ENCODE assay signal across 8 mouse cellular contexts in the genomic region with DNA sequence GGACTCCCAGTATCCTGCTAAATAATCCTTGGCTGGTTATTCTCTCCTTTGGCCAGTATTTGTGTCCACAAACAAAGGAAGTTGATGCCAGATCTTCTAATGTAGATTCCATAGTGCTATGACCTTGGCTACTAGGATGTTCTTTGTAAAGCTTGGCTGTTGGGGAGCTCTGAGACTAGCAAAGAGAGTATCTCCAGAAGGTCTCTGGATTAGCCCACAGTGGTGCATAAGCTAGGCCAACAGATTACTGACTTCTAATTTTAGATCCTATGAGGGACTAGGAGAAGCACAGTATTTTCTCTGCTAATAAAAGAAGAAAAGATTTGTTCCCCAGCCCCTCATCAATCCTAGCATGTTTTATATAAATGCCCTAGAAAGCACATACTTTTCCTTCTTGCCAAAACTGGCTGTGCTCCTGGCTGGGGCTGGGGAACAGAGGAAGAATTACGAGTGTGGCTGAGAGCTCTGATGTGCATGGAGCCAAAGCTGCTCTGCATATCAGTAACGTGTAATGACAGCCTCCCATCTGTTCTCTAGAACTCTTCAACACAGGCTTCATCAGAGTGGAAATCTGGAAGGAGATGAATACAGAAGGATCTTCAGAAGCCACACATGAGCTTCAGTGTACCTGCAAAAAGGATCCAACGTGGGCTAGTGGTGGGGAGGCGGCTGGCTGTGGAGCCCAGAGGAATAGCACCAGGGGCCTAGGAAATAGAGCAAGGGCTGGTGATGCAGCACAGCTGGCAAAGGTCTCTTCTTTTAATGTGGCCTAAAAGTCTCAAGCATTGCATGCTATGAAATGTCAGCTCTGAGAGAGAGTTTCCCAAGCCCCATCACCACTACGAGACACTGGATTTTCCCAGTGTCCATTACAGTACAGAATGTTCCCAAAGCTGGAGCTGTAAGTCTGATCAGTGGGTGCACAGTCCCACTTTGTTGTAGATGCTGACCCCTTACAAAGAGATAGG.
DNase-seq lines count a peak whose midpoint lies in the region; ATAC-seq and TF ChIP-seq lines count a peak whose summit lies in the region.

No protein-coding gene starts in this region.

- TF ChIP-seq CTCF in gastrocnemius, adult 2 months (IDR thresholded peaks at IDR 0.05): no peak
- no peak for TF ChIP-seq CTCF in brain, embryonic 14.5 days (IDR thresholded peaks at IDR 0.05; ENCODE audit: borderline replicate concordance, extremely low read depth, insufficient read depth, insufficient read length)

- peak; percentile 10 for DNase-seq in gastrocnemius, postnatal 10 days
- no peak for DNase-seq in gastrocnemius, adult 2 months
- DNase-seq in brain, embryonic 14.5 days (ENCODE audit: low read depth): peak; percentile 87
- DNase-seq in frontal cortex, postnatal 36 days (ENCODE audit: low spot score in 2 of 2): peak; percentile 50 to 78
- peak; percentile 61 to 66 for DNase-seq in left cerebral cortex, adult 9 months (ENCODE audit: low spot score in 2 of 2)
- DNase-seq in skeletal muscle tissue, adult 2 months (ENCODE audit: low read depth, low spot score): peak; percentile 20
- DNase-seq in adrenal gland, postnatal 36 days: no peak

- no peak for ATAC-seq in activated CD4-positive, CD25-positive, alpha-beta regulatory T cell, adult 4 months

- H3K4me3 ChIP-seq in gastrocnemius, adult 2 months: no peak overlapping the region

- no peak for TF ChIP-seq POLR2A in brain, embryonic 14.5 days (IDR thresholded peaks at IDR 0.05; ENCODE audit: borderline replicate concordance, extremely low read depth, insufficient read depth, insufficient read length, poor library complexity, severe bottlenecking)

- intact Hi-C loops in gastrocnemius, adult 2 months (cut with DNase I): no loop called here

- no peak overlapping the region for H3K27ac ChIP-seq in gastrocnemius, adult 2 months

Comparison
In these comparisons a context has a peak if more than half of its experiments do, and no peak if none do; other contexts are left out.
1. DNase-seq: peak in gastrocnemius, postnatal 10 days (single experiment), brain, embryonic 14.5 days (single experiment), frontal cortex, postnatal 36 days (2 of 2), left cerebral cortex, adult 9 months (2 of 2) and skeletal muscle tissue, adult 2 months (single experiment); none in gastrocnemius, adult 2 months (single experiment) and adrenal gland, postnatal 36 days (0 of 2).